Mouse (Mus musculus): ENCODE data around the gene Fam83f.

The Fam83f gene

GRCm38 (mm10) chr15:80671295-80672252 is at the start of gene Fam83f:
TSS of gene Fam83f (plus strand) at chr15:80671847.
- in situ Hi-C loops (cut with MboI; ENCODE audit: low sequenced_read_pairs): no loop called here

- in situ Hi-C loops (cut with MboI; ENCODE audit: low sequenced_read_pairs): no loop called here
Measured at GRCm38 (mm10) chr15:80623171-80623837, 48.3 kb upstream of the Fam83f start.

- in situ Hi-C loops (cut with MboI; ENCODE audit: low sequenced_read_pairs): no loop called here
Measured at GRCm38 (mm10) chr15:80626472-80626871, 45.2 kb upstream of the Fam83f start.

GRCm38 (mm10) chr15:80630147-80630546 is 41.5 kb upstream of the Fam83f start:
- in situ Hi-C loops (cut with MboI; ENCODE audit: low sequenced_read_pairs): no loop called here

GRCm38 (mm10) chr15:80630711-80631110 is 40.9 kb upstream of the Fam83f start:
- in situ Hi-C loops (cut with MboI; ENCODE audit: low sequenced_read_pairs): no loop called here

- in situ Hi-C loops (cut with MboI; ENCODE audit: low sequenced_read_pairs): no loop called here
Measured at GRCm38 (mm10) chr15:80631311-80631710, 40.3 kb upstream of the Fam83f start.

- in situ Hi-C loops (cut with MboI; ENCODE audit: low sequenced_read_pairs): no loop called here
Measured at GRCm38 (mm10) chr15:80632280-80632893, 39.3 kb upstream of the Fam83f start.

- in situ Hi-C loops (cut with MboI; ENCODE audit: low sequenced_read_pairs): no loop called here
Measured at GRCm38 (mm10) chr15:80634391-80635193, 37.1 kb upstream of the Fam83f start.

GRCm38 (mm10) chr15:80636757-80637372 is 34.8 kb upstream of the Fam83f start:
- in situ Hi-C loops (cut with MboI; ENCODE audit: low sequenced_read_pairs): no loop called here

GRCm38 (mm10) chr15:80639071-80639702 is 32.5 kb upstream of the Fam83f start:
- in situ Hi-C loops (cut with MboI; ENCODE audit: low sequenced_read_pairs): no loop called here

GRCm38 (mm10) chr15:80639874-80640273 is 31.8 kb upstream of the Fam83f start:
- in situ Hi-C loops (cut with MboI; ENCODE audit: low sequenced_read_pairs): loop anchor here (5.0 kb wide), 1 partner anchor 37 kb away; no protein-coding TSS in a partner anchor

- in situ Hi-C loops (cut with MboI; ENCODE audit: low sequenced_read_pairs): loop anchor here (5.0 kb wide), 1 partner anchor 35 kb away; no protein-coding TSS in a partner anchor
Measured at GRCm38 (mm10) chr15:80641702-80642435, 29.8 kb upstream of the Fam83f start.

- in situ Hi-C loops (cut with MboI; ENCODE audit: low sequenced_read_pairs): no loop called here
Measured at GRCm38 (mm10) chr15:80645006-80645797, 26.4 kb upstream of the Fam83f start.

GRCm38 (mm10) chr15:80648977-80649606 is 22.6 kb upstream of the Fam83f start:
- in situ Hi-C loops (cut with MboI; ENCODE audit: low sequenced_read_pairs): no loop called here

GRCm38 (mm10) chr15:80650412-80650811 is 21.2 kb upstream of the Fam83f start:
- in situ Hi-C loops (cut with MboI; ENCODE audit: low sequenced_read_pairs): no loop called here

- in situ Hi-C loops (cut with MboI; ENCODE audit: low sequenced_read_pairs): no loop called here
Measured at GRCm38 (mm10) chr15:80653865-80654264, 17.8 kb upstream of the Fam83f start.

- in situ Hi-C loops (cut with MboI; ENCODE audit: low sequenced_read_pairs): no loop called here
Measured at GRCm38 (mm10) chr15:80658815-80659471, 12.7 kb upstream of the Fam83f start.

Data from CH12F3 (cell line).